Mouse (Mus musculus): Measurements from ENCODE around the gene Olfr801. TPM values are rescaled to one million over a fixed set of nuclear protein-coding genes. Genes with fewer than 3 reads are reported as not detected.

The Olfr801 gene
- polyA plus RNA-seq, 1 experiment, result not detected

DNA sequence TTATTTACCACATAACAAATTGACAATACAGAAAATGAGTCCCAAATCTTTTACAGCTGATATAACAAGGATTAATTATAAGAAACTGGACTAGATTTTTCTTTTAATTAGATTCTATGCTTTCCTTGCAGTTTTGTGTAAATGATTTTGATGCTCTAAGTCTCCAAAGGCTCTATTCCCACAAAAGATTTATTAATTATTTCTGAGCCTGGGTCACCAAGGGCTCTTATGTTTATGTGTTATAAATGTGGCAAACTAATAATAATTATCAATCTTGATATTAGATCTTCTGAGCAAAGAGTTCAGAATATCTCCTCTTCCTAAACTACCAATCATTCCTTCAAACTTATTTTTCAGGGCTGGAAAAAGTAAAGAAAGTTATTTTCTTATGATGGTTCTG, 16.3 kb downstream of the Olfr801 start, which contains the start of gene Olfr800:
Gene Olfr800, plus strand, starts transcription at position 301 of the 400 bp plus-strand sequence.
- Histone ChIP-seq H3K27me3 (ENCODE audit: control insufficient read depth, insufficient read depth, insufficient read length) (no peaks in the 10 kb centered on the region), H3ac (ENCODE audit: control insufficient read depth, insufficient read length) (no peak within 1 kb of the TSS), H3K36me3 (ENCODE audit: control insufficient read depth, insufficient read depth) (no peaks in the 10 kb centered on the region), H3K4me2 (ENCODE audit: low read depth) (no peak within 1 kb of the TSS), H3K79me2 (ENCODE audit: control insufficient read depth, insufficient read depth) (no peaks in the 10 kb centered on the region), H3K4me3 (no peak within 1 kb of the TSS)
- TF ChIP-seq CEBPB (IDR thresholded peaks at IDR 0.05; ENCODE audit: insufficient read depth, poor library complexity, severe bottlenecking), result no peak
- no peak for TF ChIP-seq E2F4 (IDR thresholded peaks at IDR 0.05; ENCODE audit: insufficient read depth)
- no peak for TF ChIP-seq POLR2AphosphoS2 (IDR thresholded peaks at IDR 0.05; ENCODE audit: insufficient read length, low read depth)
- TF ChIP-seq MYOD1 (IDR thresholded peaks at IDR 0.05; ENCODE audit: control insufficient read depth in 1 of 3, insufficient read length in 2 of 3, low read depth in 2 of 3), result no peak
- no peak for TF ChIP-seq SRF (IDR thresholded peaks at IDR 0.05; ENCODE audit: control insufficient read depth, insufficient read length, low read depth)
- TF ChIP-seq TCF3 (IDR thresholded peaks at IDR 0.05; ENCODE audit: insufficient read length, low read depth), result no peak
- TF ChIP-seq REST (IDR thresholded peaks at IDR 0.05; ENCODE audit: insufficient read depth, insufficient read length), result no peak
- no peak for TF ChIP-seq MYOG (IDR thresholded peaks at IDR 0.05; ENCODE audit: control insufficient read depth in 1 of 3, insufficient read depth in 1 of 3, insufficient read length in 2 of 3, low read depth in 2 of 3)
- TF ChIP-seq TCF12 (IDR thresholded peaks at IDR 0.05; ENCODE audit: insufficient read depth, poor library complexity, severe bottlenecking), result no peak
- TF ChIP-seq USF1 (IDR thresholded peaks at IDR 0.05; ENCODE audit: low read depth), result no peak
- TF ChIP-seq POLR2A (IDR thresholded peaks at IDR 0.05; ENCODE audit: insufficient read length, low read depth), result no peak
- TF ChIP-seq MAX (IDR thresholded peaks at IDR 0.05; ENCODE audit: low read depth), result no peak

DNA sequence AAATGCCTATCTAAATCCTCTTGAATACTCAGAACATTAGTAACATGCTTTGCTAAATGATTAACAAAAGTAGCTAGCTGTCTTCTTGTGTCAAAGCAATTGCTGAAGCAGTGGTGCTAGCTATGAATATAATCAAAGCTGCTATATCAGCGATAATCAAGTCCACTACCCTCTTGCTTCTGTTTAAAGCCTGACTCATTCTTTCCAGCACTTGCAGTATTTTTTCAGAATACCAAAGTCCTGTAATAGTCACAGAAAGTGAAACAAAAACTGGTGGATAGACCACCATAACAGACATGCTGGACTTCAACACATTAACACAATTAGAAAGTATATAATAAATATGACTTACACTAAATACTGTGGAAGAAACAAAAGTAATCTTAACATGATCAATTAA, 21.9 kb downstream of the Olfr801 start:
- Histone ChIP-seq H3K36me3 (ENCODE audit: control insufficient read depth, insufficient read depth) (no peaks in the 10 kb centered on the region), H3K79me2 (ENCODE audit: control insufficient read depth, insufficient read depth) (no peaks in the 10 kb centered on the region), H3K27me3 (ENCODE audit: control insufficient read depth, insufficient read depth, insufficient read length) (no peaks in the 10 kb centered on the region), H3ac (ENCODE audit: control insufficient read depth, insufficient read length) (no peak overlapping the region), H3K4me2 (ENCODE audit: low read depth) (no peak overlapping the region), H3K4me3 (no peak overlapping the region)
- TF ChIP-seq REST (IDR thresholded peaks at IDR 0.05; ENCODE audit: insufficient read depth, insufficient read length) (no peak), E2F4 (IDR thresholded peaks at IDR 0.05; ENCODE audit: insufficient read depth) (no peak), TCF12 (IDR thresholded peaks at IDR 0.05; ENCODE audit: insufficient read depth, poor library complexity, severe bottlenecking) (no peak), USF1 (IDR thresholded peaks at IDR 0.05; ENCODE audit: low read depth) (no peak), MYOD1 (IDR thresholded peaks at IDR 0.05; ENCODE audit: control insufficient read depth in 1 of 3, insufficient read length in 2 of 3, low read depth in 2 of 3) (no peak), POLR2A (IDR thresholded peaks at IDR 0.05; ENCODE audit: insufficient read length, low read depth) (no peak), MAX (IDR thresholded peaks at IDR 0.05; ENCODE audit: low read depth) (no peak), CEBPB (IDR thresholded peaks at IDR 0.05; ENCODE audit: insufficient read depth, poor library complexity, severe bottlenecking) (no peak), MYOG (IDR thresholded peaks at IDR 0.05; ENCODE audit: control insufficient read depth in 1 of 3, insufficient read depth in 1 of 3, insufficient read length in 2 of 3, low read depth in 2 of 3) (no peak)

DNA sequence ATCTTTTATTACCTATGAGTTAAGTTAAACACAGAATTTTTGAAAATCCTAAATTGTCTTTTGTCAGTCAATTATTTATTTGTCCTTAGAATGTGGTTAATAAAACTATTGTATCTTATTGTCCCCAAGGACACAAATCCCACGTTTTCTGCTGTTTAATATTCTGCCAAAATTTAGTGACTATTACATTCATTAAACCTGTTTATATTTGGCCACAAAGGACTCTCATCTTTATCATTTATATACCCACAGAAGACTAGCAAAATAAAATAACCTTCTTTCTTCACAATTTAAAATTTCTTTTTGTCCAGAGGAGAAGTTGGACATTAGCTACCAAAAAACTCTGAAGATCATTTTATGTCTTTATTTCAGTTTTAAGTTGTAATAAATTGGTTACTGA, 36.5 kb downstream of the Olfr801 start, which contains the start of gene Olfr799:
Gene Olfr799, plus strand, starts transcription at position 301 of the 400 bp plus-strand sequence.
- H3K4me2 ChIP-seq (ENCODE audit: low read depth), result no peak within 1 kb of the TSS
- TF ChIP-seq MYOD1 (IDR thresholded peaks at IDR 0.05; ENCODE audit: control insufficient read depth in 1 of 3, insufficient read length in 2 of 3, low read depth in 2 of 3) (no peak), MAX (IDR thresholded peaks at IDR 0.05; ENCODE audit: low read depth) (no peak), TCF3 (IDR thresholded peaks at IDR 0.05; ENCODE audit: insufficient read length, low read depth) (no peak), MYOG (IDR thresholded peaks at IDR 0.05; ENCODE audit: control insufficient read depth in 1 of 3, insufficient read depth in 1 of 3, insufficient read length in 2 of 3, low read depth in 2 of 3) (no peak), E2F4 (IDR thresholded peaks at IDR 0.05; ENCODE audit: insufficient read depth) (no peak), TCF12 (IDR thresholded peaks at IDR 0.05; ENCODE audit: insufficient read depth, poor library complexity, severe bottlenecking) (no peak), USF1 (IDR thresholded peaks at IDR 0.05; ENCODE audit: low read depth) (no peak), POLR2A (IDR thresholded peaks at IDR 0.05; ENCODE audit: insufficient read length, low read depth) (no peak), SRF (IDR thresholded peaks at IDR 0.05; ENCODE audit: control insufficient read depth, insufficient read length, low read depth) (no peak), POLR2AphosphoS2 (IDR thresholded peaks at IDR 0.05; ENCODE audit: insufficient read length, low read depth) (no peak), CEBPB (IDR thresholded peaks at IDR 0.05; ENCODE audit: insufficient read depth, poor library complexity, severe bottlenecking) (no peak), REST (IDR thresholded peaks at IDR 0.05; ENCODE audit: insufficient read depth, insufficient read length) (no peak)
- no peaks in the 10 kb centered on the region for H3K79me2 ChIP-seq (ENCODE audit: control insufficient read depth, insufficient read depth)
- H3ac ChIP-seq (ENCODE audit: control insufficient read depth, insufficient read length), result no peak within 1 kb of the TSS
- no peak within 1 kb of the TSS for H3K4me3 ChIP-seq
- H3K27me3 ChIP-seq (ENCODE audit: control insufficient read depth, insufficient read depth, insufficient read length), result no peaks in the 10 kb centered on the region
- no peaks in the 10 kb centered on the region for H3K36me3 ChIP-seq (ENCODE audit: control insufficient read depth, insufficient read depth)

DNA sequence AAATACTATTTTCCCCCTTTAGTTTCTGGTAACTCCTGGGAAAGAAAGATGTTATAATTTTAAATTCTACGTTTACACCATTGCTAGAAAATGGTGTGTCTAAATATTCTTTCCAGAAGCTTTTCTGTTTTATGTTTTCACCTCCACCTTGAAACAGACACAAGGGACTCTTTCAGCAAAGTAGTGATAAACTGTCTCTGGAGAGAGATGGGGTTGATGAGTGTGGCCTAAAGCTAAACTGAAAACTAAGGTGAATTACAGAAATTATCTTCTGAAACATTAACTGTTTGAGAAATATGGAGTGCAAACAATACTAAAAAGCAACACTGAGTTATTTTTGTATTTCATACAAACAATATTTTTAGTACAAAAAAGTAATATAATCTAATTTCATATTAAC, 45.8 kb downstream of the Olfr801 start, which contains the start of gene Olfr798:
Gene Olfr798, minus strand, starts transcription at position 101 of the 400 bp plus-strand sequence.
- no peak within 1 kb of the TSS for H3K4me3 ChIP-seq
- TF ChIP-seq MYOD1 (IDR thresholded peaks at IDR 0.05; ENCODE audit: control insufficient read depth in 1 of 3, insufficient read length in 2 of 3, low read depth in 2 of 3), result no peak
- H3K36me3 ChIP-seq (ENCODE audit: control insufficient read depth, insufficient read depth), result no peaks in the 10 kb centered on the region
- H3ac ChIP-seq (ENCODE audit: control insufficient read depth, insufficient read length), result no peak within 1 kb of the TSS
- H3K4me2 ChIP-seq (ENCODE audit: low read depth), result no peak within 1 kb of the TSS
- H3K79me2 ChIP-seq (ENCODE audit: control insufficient read depth, insufficient read depth), result no peaks in the 10 kb centered on the region
- H3K27me3 ChIP-seq (ENCODE audit: control insufficient read depth, insufficient read depth, insufficient read length), result no peaks in the 10 kb centered on the region

DNA sequence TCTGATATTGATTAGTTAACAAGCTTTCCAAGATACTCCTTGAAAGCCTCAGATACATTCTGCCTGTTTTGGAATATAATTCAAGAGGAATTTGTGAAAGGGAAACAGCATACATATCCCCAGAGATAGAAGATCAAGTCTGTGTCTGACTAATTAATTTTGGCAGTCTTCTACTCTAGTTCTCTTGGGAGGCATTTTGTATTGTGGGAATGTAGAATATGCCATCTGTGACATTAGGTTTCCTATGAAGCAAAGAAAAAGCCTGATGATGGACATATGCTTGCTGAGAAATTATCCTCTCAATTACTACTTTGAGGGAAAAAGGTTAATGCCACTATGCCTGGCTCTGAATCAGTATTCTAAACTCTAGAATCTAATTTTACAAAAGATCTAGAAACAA, 50.4 kb downstream of the Olfr801 start:
- H3ac ChIP-seq (ENCODE audit: control insufficient read depth, insufficient read length), result no peak overlapping the region
- H3K79me2 ChIP-seq (ENCODE audit: control insufficient read depth, insufficient read depth), result no peaks in the 10 kb centered on the region
- no peak overlapping the region for H3K4me3 ChIP-seq
- no peaks in the 10 kb centered on the region for H3K27me3 ChIP-seq (ENCODE audit: control insufficient read depth, insufficient read depth, insufficient read length)
- H3K36me3 ChIP-seq (ENCODE audit: control insufficient read depth, insufficient read depth), result no peaks in the 10 kb centered on the region
- TF ChIP-seq POLR2A (IDR thresholded peaks at IDR 0.05; ENCODE audit: insufficient read length, low read depth), result no peak
- TF ChIP-seq SRF (IDR thresholded peaks at IDR 0.05; ENCODE audit: control insufficient read depth, insufficient read length, low read depth), result no peak
- TF ChIP-seq TCF12 (IDR thresholded peaks at IDR 0.05; ENCODE audit: insufficient read depth, poor library complexity, severe bottlenecking), result no peak
- TF ChIP-seq MYOG (IDR thresholded peaks at IDR 0.05; ENCODE audit: control insufficient read depth in 1 of 3, insufficient read depth in 1 of 3, insufficient read length in 2 of 3, low read depth in 2 of 3), result no peak
- TF ChIP-seq REST (IDR thresholded peaks at IDR 0.05; ENCODE audit: insufficient read depth, insufficient read length), result no peak
- TF ChIP-seq USF1 (IDR thresholded peaks at IDR 0.05; ENCODE audit: low read depth), result no peak
- TF ChIP-seq MAX (IDR thresholded peaks at IDR 0.05; ENCODE audit: low read depth), result no peak
- TF ChIP-seq TCF3 (IDR thresholded peaks at IDR 0.05; ENCODE audit: insufficient read length, low read depth), result no peak
- TF ChIP-seq CEBPB (IDR thresholded peaks at IDR 0.05; ENCODE audit: insufficient read depth, poor library complexity, severe bottlenecking), result no peak
- H3K4me2 ChIP-seq (ENCODE audit: low read depth), result no peak overlapping the region

All from myocyte (in vitro differentiated cells).